Mouse (Mus musculus) central nervous system, embryonic 18 days (tissue): ENCODE results near the gene Pnp2. TPM values are rescaled to one million over a fixed set of nuclear protein-coding genes. Genes with fewer than 3 reads are reported as not detected.

Experiments used
- polyA plus RNA-seq: library from polyadenylated mRNA; depleted of rRNA; stranded (reverse); fragments of >200 nt; gene quantifications from 2 replicates; pipeline ENCODE4 v1.2.3, GENCODE M21; 2012; rRNA removed

The Pnp2 gene
- 0.56 and 0.95 TPM in 2 replicates for polyA plus RNA-seq

DNA sequence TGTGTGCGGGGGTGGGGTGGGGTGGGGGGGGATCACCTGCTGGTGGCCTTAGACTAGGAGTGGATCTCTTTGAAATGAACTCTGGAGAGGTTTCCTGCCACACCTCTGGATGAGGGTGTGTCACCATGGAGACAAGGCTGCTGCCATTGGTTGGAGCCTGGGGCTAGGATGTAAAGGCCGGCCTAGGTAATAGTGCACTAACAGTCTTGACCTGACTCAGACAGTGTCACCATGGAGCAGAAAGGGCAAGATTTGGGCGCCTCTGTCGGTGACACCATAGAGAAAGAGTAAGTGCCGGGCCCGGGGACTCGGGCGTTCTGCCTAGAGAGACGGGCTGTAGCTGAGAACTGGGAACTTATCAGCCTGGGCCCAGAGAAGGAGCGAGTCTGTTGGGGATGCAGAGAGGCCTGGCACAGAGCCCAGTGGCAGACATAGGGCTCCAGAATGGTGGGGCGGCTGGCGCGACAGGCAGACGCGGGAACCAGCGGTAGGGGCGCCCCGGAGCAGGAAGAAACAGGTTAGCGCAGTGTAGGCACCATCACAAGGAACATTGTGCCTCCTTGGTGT, at the start of gene Pnp2:
Gene Pnp2, plus strand, starts transcription at position 51 of the 567 bp plus-strand sequence.

DNA sequence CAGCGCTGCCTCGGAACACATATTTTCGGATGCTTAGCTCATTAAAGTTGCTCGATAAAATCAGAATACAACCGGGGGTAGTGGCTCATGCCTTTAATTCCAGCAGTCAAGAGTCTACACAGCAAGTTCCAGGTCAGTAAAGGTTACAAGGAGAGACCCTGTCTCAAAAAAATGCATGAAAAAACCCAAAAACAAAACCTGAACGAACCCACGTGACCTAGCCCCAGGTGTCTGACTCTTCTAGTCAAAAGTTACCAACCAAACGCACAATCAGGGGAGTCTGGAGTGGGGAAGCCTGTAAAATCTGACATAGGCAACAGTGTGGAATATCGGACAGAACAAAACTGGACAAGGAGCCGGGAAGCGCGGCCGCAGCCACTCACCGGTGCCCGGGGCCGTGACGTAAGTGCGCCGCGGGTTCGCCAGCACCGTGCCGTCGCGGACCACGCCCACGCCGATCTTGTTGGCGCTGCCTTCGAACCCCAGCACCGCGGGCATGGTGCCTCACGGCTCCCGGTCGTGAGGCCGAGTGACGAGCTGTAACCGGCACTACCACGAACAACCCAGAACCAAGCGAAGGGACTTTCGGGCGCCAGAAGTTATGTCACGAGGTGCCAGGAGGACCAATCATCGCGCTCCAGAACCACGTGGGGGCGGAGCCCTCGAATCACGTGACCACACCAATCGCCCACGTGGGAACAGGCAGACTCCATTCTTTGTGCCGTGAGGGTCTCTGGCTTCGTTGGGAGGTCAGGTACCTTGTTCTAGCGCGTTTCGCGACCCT, 31.3 kb upstream of the Pnp2 start, which contains the start of the genes Osgep and Apex1:
Gene Osgep, minus strand, starts transcription at position 613 of the 784 bp plus-strand sequence.
Gene Apex1, plus strand, starts transcription at position 688 of the 784 bp plus-strand sequence.

DNA sequence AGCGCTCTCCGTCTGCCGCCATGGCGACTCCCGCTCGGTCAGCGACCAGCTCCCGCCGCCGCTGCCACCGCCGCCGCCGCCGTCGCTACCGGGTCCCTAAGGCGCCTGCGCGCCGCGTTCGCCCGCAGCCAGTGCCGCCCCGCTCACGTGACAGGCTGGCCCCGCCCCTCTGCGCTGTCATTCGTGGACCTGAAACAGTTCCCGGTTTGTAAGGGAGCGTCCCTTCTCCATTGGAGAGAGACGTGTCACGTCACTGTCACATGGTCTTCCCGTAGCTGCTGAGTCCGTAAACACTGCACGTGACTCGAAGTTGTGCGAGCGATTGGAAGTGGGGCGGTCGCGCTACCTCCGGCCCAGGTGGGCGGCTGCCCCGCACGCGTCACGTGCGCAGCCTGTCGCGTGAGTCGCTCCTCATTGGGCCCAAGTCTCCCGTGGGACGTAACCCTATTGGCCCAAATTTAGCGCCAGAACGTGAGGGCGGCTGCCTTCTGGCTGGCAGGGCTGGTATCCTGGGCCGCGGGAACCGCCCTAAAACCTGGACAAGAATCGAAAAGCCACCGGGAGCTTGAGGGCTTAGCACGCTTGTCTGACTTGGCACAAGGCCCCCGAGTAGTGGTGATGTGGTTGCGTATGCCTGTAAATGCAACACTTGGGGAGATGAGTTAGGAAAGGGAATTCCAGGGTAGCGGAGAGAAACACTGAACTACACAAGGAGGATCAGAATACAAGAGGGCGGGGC, 24.9 kb upstream of the Pnp2 start, which contains the start of the genes Pip4p1 and Pnp:
Gene Pip4p1, minus strand, starts transcription at position 103 of the 739 bp plus-strand sequence.
Gene Pnp, plus strand, starts transcription at position 329 of the 739 bp plus-strand sequence.

GRCm38 (mm10) chr14:50943932-50944667, 11.7 kb upstream of the Pnp2 start, which contains the start of gene Gm49342:
Gene Gm49342, plus strand, starts transcription at chr14:50944517.

DNA sequence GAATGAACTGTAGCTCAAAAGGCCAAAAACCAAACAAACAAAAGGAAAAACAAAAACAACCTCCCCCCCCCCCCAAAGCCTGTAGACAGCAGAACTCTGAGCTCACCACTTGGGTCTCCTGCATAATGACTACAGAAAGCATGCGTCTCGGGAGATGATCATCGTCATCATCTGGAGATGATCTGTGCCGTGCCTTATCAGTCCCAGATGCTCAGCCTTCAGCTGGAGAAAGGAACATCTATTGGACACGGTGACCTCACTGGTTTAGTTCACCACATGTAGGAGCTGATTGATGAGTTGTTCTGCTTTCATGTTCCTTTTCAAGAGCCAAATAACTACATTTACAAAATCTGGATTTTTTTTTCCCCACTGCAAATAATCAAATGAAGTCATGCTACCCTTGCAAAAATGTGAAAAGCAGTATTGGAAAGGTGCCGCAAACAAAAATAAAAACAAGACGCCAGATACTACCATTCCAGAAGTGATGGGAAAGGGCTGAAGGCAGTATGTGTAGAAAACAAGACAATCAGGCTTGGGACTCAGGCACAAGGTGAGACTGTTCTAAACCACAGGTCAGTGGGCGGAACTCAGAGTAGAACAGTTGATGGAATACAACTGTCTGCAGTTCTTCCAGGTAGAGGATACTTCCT, 51.5 kb downstream of the Pnp2 start, which contains the start of gene Rnase10:
Gene Rnase10, plus strand, starts transcription at position 600 of the 650 bp plus-strand sequence.

Other genes starting within 250 kb of the Pnp2 start
- gene Olfr748, start 248.6 kb upstream of the Pnp2 start, polyA plus RNA-seq, result not detected in 2 replicates
- gene Olfr749, start 210.9 kb upstream of the Pnp2 start, polyA plus RNA-seq, result not detected in 2 replicates
- gene Ttc5, start 170.5 kb upstream of the Pnp2 start, polyA plus RNA-seq, result 110 and 120 TPM in 2 replicates
- gene Ccnb1ip1, start 148.3 kb upstream of the Pnp2 start, polyA plus RNA-seq, result 0.05 TPM in 1 of 2 replicates, not detected in the other
- 64.8 and 70.7 TPM in 2 replicates for gene Parp2, start 148.2 kb upstream of the Pnp2 start, polyA plus RNA-seq
- gene Tep1, start 85.4 kb upstream of the Pnp2 start, polyA plus RNA-seq, result 3.6 and 4.7 TPM in 2 replicates
- gene Klhl33, start 58.5 kb upstream of the Pnp2 start, polyA plus RNA-seq, result 2.2 and 2.5 TPM in 2 replicates
- 104 and 110 TPM in 2 replicates for gene Osgep, start 31.1 kb upstream of the Pnp2 start, polyA plus RNA-seq
- gene Apex1, start 31.0 kb upstream of the Pnp2 start, polyA plus RNA-seq, result 136 and 142 TPM in 2 replicates
- gene Pip4p1, start 25.1 kb upstream of the Pnp2 start, polyA plus RNA-seq, result 154 and 167 TPM in 2 replicates
- gene Pnp, start 24.9 kb upstream of the Pnp2 start, polyA plus RNA-seq, result 20.7 and 23.4 TPM in 2 replicates
- gene Gm49342, start 11.5 kb upstream of the Pnp2 start, polyA plus RNA-seq, result 18.3 and 19.4 TPM in 2 replicates
- gene Rnase10, start 51.8 kb downstream of the Pnp2 start, polyA plus RNA-seq, result 0.06 TPM in 1 of 2 replicates, not detected in the other
- gene Rnase9, start 85.9 kb downstream of the Pnp2 start, polyA plus RNA-seq, result not detected in 2 replicates
- gene Rnase11, start 94.2 kb downstream of the Pnp2 start, polyA plus RNA-seq, result not detected in 2 replicates
- gene Rnase12, start 101.7 kb downstream of the Pnp2 start, polyA plus RNA-seq, result not detected in 2 replicates
- 0.03 and 0.06 TPM in 2 replicates for gene Olfr750, start 118.4 kb downstream of the Pnp2 start, polyA plus RNA-seq
- gene Rnase4, start 135.1 kb downstream of the Pnp2 start, polyA plus RNA-seq, result 20.0 and 20.9 TPM in 2 replicates
- gene Ang, start 135.2 kb downstream of the Pnp2 start, polyA plus RNA-seq, result 5.3 and 5.4 TPM in 2 replicates
- gene Eddm3b, start 158.4 kb downstream of the Pnp2 start, polyA plus RNA-seq, result not detected in 2 replicates
- gene Rnase6, start 167.9 kb downstream of the Pnp2 start, polyA plus RNA-seq, result 1.1 and 1.2 TPM in 2 replicates
- gene Rnase1, start 190.8 kb downstream of the Pnp2 start, polyA plus RNA-seq, result 0.31 and 0.36 TPM in 2 replicates
- not detected in 2 replicates for gene Rnase2b, start 206.3 kb downstream of the Pnp2 start, polyA plus RNA-seq
- not detected in 2 replicates for gene Ang2, start 243.2 kb downstream of the Pnp2 start, polyA plus RNA-seq
- gene Ear14, start 247.4 kb downstream of the Pnp2 start, polyA plus RNA-seq, result not detected in 2 replicates